Mouse (Mus musculus) embryonic fibroblast, embryonic 13.5 days (primary cell): ENCODE results near the gene Rora.

Source experiments
- CTCF ChIP-seq: IDR thresholded peaks from 2 replicates; pipeline ENCODE4 v1.5.1; 2011; ENCODE audit warnings: mild to moderate bottlenecking, control low read depth, low read length, moderate library complexity, borderline replicate concordance; ENCODE audit not compliant: insufficient read depth
- POLR2A ChIP-seq: IDR thresholded peaks from 2 replicates; pipeline ENCODE4 v1.6.1; 2011; ENCODE audit warnings: low read depth, mild to moderate bottlenecking, control low read depth, low read length, moderate library complexity

DNA sequence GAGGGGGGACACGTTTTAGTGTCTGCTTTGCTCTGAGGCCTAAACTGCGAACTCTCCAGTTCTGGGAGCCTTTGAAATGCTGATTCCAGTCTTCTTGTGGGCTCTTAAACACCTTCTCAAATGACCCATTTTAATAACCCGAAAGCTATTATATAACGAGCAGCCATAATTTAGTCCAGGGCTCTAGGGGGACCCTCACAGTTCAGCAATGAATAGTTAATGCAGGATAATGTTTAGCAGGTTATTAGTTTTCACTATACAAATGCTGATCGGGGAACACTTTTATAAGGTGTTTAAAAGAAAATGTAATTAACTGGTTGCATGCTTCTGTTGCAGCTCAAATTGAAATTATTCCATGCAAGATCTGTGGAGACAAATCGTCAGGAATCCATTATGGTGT lies 694.2 kb downstream of the Rora start:
- no peak for TF ChIP-seq POLR2A
- no peak for TF ChIP-seq CTCF
